Mouse (Mus musculus) spleen, adult 2 months (tissue): ENCODE data around the gene Fcrl5.

Experiments used
- CTCF ChIP-seq: fragments of 200-500 bp; IDR thresholded peaks from 2 replicates; pipeline ENCODE4 v1.5.1; 2011; ENCODE audit warnings: mild to moderate bottlenecking, inconsistent platforms; ENCODE audit not compliant: insufficient read depth, insufficient read length, insufficient replicate concordance; ENCODE audit errors: extremely low read depth
- POLR2A ChIP-seq: fragments of 200-500 bp; IDR thresholded peaks from 2 replicates; pipeline ENCODE4 v1.6.1; 2011; ENCODE audit warnings: low read depth, low read length, inconsistent platforms

GRCm38 (mm10) chr3:87440586-87440985 lies 5.0 kb downstream of the Fcrl5 start:
- no peak for TF ChIP-seq CTCF
- no peak for TF ChIP-seq POLR2A
